Mouse (Mus musculus) spleen, adult 12 weeks (tissue): ENCODE measurements at regions not wholly inside any gene's neighbourhood (a gene's known extent, or its start where the extent isn't known, plus 50 kb on each side); places are given as distances from the start of the nearest gene placed in this dataset.

Experiments
- DNase-seq: peaks from one replicate; pipeline ENCODE4 v3.0.0; 2022; ENCODE audit warnings: low spot score

GRCm38 (mm10) chr6:127311192-127312054 is 135.2 kb upstream of the Parp11 start:
- DNase-seq: no peak

- no peak for DNase-seq
These were observed 129.3 kb upstream of the Parp11 start for GRCm38 (mm10) chr6:127317309-127317708.

GRCm38 (mm10) chr6:127318746-127319582 is 127.7 kb upstream of the Parp11 start:
- DNase-seq: no peak

GRCm38 (mm10) chr6:127320600-127320999 is 126.0 kb upstream of the Parp11 start:
- DNase-seq: no peak

GRCm38 (mm10) chr6:127321031-127321430 is 125.6 kb upstream of the Parp11 start:
- peak; percentile 28 for DNase-seq

GRCm38 (mm10) chr6:127322398-127322797 is 124.2 kb upstream of the Parp11 start:
- peak; percentile 52 for DNase-seq

GRCm38 (mm10) chr6:127324984-127325383 is 121.7 kb upstream of the Parp11 start:
- DNase-seq: no peak

GRCm38 (mm10) chr6:127325596-127326332 is 120.9 kb upstream of the Parp11 start:
- no peak for DNase-seq

GRCm38 (mm10) chr6:127326333-127326729 is 120.3 kb upstream of the Parp11 start:
- DNase-seq: no peak

GRCm38 (mm10) chr6:127329191-127330014 is 117.2 kb upstream of the Parp11 start:
- DNase-seq: no peak

GRCm38 (mm10) chr6:127330015-127330705 is 116.5 kb upstream of the Parp11 start:
- DNase-seq: peak; percentile 66

GRCm38 (mm10) chr6:127331091-127331490 is 115.5 kb upstream of the Parp11 start:
- no peak for DNase-seq

- no peak for DNase-seq
These were observed 112.4 kb upstream of the Parp11 start for GRCm38 (mm10) chr6:127334256-127334655.

GRCm38 (mm10) chr6:127335462-127335886 is 111.2 kb upstream of the Parp11 start:
- no peak for DNase-seq

- DNase-seq: no peak
These were observed 110.5 kb upstream of the Parp11 start for GRCm38 (mm10) chr6:127335996-127336660.

GRCm38 (mm10) chr6:127336681-127337397 is 109.8 kb upstream of the Parp11 start:
- DNase-seq: no peak

GRCm38 (mm10) chr6:127337398-127337871 is 109.2 kb upstream of the Parp11 start:
- no peak for DNase-seq

- DNase-seq: no peak
These were observed 108.2 kb upstream of the Parp11 start for GRCm38 (mm10) chr6:127338412-127338811.

GRCm38 (mm10) chr6:127341604-127342003 is 105.0 kb upstream of the Parp11 start:
- DNase-seq: no peak
